Mouse (Mus musculus): Measurements from ENCODE around the gene Cirbp.

The Cirbp gene

DNA sequence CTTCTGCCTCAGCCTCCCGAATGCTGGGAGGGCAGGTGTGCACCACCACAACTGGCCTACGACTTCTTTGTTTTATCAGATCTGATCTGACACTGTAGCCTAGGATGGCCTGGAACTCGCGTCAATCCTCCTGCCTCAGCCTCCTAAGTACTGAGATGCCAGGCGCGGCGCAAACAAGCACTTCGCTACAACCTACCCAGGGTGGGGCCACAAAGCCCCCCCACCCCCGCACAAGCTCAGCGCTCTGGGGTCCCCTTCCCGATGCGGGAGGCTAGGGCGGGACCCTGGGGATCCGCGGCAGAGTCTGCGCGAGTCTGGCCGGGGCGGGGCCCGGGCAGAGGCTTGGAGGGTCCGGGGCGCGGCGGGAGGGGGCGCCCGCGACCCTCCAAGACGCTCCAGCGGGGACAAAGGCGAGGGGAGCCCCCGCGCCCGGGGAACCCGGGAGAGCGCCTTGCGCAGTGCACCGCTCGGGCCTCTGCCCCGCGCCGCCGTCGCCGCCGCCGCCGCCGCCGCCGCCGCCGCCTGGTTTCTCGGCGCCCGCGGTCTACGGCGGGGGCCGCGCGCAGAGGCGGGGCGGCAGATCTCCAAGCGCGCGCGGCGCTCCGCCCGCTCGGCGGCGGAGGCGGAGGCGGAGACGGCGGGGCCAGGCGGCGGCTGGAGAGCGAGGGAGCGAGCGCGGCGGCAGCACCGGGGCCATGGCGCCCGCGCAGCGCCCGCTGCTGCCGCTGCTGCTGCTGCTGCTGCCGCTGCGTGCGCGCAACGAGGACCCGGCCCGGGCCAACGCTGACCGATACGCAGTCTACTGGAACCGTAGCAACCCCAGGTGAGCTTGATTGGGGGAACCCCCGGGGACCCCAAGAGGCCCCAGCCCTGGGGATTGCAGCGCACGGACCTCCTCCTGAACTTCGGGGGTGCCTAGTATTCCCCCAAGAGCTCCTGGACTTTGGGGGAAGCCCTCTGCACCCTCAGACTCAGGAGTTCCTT lies 13.6 kb downstream of the Cirbp start, which contains the start of gene Efna2:
Gene Efna2 (plus strand): TSS at position 415 of the 984 bp plus-strand sequence.
- DNase-seq (ENCODE audit: low read depth): peak; percentile 60

DNA sequence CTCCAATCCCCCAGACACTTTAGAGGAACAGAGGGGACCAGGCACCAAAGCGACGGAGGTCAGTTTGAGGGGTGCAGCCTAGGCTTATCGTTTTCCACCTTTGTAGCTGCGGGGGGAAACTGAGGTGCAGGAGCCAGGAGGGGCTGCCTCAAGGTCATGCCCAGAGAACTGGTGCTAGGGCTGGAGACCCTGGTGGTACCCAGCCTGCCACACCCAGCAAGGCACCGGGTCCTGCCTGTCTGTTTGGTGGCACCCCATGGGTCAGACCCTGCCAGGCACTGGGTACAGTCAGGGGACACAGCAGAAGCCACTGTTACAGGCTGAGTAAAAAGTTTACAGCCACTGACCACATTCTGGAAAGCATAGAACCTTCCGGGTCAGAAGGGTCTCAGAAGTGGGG lies 14.5 kb downstream of the Cirbp start:
- DNase-seq (ENCODE audit: low read depth): no peak

DNA sequence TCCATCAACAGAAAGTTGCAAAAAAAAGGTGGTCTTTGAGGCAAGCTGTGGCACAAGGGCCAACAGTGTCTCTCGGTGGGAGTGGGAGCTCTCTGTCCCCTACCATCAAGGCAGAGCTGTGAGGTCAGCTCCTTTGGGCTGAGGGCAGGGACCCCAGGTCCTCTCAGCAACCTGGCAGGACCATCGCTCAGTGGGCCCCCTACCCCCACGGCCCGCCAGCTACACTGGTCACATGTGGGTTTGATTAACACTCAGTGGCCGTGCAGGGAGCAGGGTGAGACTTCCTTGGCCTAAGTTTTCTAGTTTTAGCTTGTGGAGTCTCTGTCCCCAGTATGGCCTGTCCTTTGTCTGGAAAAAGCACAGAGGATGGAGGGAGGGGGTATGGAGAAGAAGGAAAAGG lies 15.0 kb downstream of the Cirbp start:
- DNase-seq (ENCODE audit: low read depth): peak; percentile 17

DNA sequence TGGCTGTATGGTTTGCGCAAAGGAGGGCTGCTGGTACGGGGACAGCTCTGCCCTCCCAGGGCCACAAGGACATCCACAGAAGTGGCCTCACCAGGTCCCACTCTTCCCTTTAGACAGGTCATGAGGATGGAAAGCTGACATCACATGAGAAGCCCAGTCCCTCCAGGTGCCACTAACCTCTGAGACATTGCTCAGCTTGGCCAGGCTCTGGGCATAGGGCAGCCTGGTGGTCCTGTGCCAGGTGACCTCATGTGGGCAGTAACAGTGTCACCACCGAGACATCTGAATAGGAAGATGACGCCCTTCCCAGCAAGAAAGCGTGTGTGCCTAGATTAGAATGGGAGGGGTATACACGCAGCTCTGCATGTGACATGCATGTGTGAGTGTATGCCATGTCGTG lies 16.8 kb downstream of the Cirbp start:
- no peak for DNase-seq (ENCODE audit: low read depth)

DNA sequence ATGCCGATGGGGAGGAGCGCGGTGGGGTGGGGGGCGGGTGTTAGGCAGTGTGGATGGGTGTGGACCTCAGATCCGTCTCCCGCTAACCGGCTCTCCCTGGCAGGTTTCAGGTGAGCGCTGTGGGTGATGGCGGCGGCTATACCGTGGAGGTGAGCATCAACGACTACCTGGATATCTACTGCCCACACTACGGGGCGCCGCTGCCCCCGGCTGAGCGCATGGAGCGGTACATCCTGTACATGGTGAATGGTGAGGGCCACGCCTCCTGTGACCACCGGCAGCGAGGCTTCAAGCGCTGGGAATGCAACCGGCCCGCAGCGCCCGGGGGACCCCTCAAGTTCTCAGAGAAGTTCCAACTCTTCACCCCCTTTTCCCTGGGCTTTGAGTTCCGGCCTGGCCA lies 20.9 kb downstream of the Cirbp start:
- DNase-seq (ENCODE audit: low read depth): no peak

DNA sequence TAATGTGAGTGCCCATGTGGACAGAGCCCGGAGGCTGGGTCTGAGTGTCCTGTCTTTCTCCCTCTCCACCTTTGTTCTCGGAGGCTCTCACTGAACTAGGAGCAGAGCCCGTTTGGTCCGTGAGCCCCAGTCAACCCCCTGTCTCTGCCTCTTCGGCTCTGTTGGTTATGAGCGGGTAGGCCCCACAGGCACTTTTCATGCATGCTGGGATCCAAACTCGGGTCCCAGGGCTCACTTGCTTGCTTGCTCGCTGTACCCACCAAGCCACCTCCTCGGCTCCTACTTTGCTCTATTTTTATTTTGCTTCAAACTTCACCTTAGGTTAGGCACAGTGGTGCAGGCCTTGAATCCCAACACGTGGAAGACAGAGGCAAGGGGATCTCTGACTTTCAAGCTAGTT lies 22.0 kb downstream of the Cirbp start:
- no peak for DNase-seq (ENCODE audit: low read depth)

DNA sequence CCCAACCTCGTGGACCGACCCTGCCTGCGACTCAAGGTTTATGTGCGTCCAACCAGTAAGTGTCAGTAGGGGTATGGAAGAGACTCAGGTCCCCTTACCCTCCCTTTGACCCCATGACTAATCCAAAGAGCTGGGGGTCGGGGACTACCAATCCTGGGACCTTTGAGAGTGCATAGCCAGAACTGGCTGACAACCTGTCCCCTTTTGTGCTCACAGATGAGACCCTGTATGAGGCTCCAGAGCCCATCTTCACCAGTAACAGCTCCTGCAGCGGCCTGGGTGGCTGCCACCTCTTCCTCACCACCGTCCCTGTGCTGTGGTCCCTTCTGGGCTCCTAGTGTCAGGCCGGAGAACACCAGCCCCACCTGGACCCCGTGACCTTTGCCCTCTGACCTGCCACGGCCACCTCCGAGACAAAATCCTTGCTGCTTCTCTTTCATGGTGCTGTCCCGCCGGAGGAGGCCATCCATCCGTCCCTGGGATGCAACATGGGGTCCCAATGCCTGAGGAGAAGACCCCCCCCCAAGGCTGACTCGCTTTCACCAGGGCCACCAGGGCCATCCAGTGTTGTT lies 22.8 kb downstream of the Cirbp start:
- no peak for DNase-seq (ENCODE audit: low read depth)

DNA sequence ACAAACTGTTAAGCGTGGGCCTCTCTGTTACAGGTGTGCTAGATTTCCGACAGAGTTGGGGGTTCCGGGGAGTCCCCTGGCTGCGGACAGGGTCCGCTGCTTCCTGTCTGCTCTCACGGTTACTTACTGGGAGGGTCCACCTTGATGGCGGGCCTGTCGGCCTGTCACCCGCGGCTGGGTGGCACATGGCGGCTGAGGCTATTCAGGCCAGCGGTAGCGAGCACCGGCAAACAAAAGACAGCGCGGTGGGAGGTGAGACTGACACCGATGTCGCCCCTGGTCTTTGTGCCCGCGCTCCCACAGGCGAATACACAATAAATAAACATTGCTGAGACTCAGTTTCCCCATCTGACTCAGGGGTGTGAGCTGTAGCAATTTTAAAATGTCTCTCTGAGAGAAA lies 24.2 kb downstream of the Cirbp start:
- DNase-seq (ENCODE audit: low read depth): peak; percentile 28

DNA sequence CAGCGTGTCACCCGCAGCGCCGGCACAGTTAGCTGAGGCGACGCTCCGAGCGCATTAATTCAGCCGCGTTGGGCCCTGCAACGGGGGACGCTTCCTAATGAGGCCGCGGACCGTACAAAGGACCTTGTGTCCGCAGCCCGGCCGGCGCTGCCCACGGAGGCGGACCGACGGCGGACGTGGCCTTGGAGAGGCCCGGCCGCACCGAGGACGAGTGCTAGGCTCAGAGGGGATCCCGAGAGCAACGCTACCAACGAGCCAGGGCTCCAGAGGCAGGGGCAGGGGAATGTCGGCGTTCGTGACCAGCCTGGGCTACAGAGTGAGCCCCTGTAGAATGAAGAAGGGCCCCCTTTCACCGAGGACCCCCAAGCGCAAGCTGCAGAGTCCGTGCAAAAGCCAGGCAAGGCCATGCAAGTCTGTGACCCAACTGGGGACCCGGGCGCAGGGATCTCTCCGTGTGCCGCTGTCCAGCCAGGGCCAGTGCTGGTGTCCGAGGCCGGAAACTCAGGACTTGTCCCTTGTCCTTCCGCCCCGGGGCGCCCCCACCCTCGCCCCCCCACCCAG lies 24.8 kb downstream of the Cirbp start:
- peak; percentile 22 for DNase-seq (ENCODE audit: low read depth)

DNA sequence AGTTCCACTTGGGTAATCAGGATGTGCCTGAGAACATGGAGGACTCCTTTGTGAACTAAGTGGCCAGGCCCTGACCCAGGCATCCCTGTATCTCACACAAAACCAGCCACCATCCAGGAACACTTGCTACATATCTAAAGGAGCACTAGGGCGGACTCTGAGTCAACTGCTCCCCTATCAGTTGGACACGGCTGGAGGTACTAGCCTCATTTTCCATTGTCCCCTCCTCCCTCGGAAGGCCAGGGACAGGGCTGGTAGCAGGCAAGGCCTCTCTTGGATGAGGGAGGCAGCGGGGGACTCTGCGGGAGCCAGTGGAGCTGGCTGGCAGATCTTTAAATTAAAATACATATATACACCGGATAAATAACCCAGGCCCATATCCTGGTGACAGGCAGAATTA lies 28.2 kb downstream of the Cirbp start:
- DNase-seq (ENCODE audit: low read depth): no peak

DNA sequence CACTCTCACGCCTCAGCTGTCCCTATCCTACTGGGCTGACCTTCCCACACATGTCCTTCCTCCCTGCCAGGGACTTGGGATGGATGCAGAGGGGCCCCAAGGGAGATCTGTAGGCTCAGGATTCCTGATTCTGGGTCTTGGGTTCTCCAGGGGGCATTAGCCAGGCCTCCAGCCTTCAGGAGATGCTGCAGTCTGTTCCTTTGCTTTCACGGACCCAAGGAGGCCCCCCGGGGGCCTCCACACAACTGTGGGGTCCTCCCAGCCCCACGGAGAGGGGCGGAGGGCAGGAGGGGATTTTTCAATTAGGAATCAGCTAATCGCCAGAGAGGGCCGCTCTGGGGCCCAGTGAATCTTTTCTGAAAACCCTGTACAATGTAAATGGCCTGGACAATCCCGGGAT lies 28.7 kb downstream of the Cirbp start:
- no peak for DNase-seq (ENCODE audit: low read depth)

DNA sequence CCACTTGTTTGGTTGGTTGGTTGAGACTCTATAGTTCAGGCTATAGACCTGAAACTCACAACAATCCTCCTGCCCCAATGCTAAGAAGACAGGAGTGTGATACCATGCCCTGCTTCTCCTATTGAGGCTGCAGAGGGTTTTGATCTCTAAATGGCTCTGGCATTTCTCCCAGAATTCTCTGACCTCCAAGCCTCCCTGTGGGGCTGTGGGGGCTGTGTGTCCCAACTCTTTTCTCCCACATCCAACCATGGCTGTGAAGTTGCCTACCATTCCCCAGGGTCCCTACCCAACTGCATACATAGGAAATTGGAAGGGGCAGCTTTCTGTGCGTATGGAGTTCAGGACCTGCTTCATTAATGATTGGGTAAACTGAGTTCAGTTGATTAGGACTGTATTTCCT lies 30.4 kb downstream of the Cirbp start:
- no peak for DNase-seq (ENCODE audit: low read depth)

DNA sequence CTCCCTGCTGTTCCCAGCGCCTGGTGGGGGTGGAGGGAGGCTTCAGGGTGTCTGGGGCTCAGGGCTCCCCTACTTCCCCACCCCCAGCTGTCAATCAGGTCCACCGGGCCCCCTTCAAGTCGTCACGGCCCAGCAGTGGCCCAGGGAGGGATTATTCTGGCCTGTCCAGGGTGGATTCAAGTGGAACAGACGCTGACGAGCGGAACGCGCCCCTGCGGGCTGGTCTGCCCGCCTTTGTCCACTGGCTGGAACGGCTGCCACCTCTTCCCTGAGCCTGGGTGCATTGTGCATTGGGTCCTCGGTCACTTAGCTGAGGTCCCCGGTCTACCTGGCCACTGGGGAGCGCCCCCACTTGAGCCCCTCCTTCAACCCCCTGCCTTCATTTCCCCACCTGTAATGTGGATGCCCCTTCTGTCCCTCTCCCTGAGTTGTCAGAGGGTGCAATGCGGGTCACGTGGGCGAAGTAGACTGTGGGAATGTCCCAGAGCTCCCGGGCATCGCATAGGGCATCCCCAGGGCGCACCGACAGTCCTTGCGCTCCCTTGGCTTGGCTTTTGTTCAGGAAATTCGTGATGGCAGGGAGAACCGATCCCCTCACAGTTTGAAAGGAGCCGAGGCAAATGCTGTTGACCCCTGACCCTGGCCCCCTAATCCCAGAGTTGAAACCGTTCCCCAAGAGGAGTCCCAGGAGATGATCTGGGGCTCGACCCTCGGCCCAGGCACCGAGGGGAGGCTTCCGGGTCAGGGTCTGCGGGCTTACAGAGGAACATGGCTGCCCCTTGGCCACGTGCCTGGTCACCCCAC lies 31.2 kb downstream of the Cirbp start:
- no peak for DNase-seq (ENCODE audit: low read depth)

DNA sequence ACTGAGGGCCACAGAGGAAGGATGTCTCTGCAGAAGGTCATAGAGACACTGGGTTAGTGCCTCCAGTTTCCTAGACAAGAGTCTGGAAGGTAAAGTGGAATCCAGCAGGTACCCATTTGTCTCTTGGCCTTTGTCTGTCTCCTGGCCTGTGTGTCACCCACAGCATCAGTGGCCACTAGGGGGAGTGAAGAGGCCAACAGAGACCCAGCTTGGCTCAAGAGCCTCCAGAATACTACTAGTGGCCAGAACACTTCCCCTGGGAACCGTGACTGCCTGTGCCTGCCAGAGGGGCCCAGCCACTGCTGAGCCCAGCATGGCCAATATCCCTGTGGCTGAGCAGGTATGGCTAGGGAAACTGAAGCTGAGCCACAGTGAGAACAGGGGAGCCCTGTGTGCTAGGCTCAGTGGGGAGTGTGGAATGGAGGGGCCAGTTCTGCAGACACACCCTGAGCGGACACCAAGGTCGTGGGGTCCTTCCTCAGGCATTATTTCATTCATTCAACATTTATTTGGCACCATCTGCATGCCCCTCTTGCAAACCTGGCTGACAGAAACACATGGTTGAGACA lies 33.7 kb downstream of the Cirbp start:
- peak; percentile 89 for DNase-seq (ENCODE audit: low read depth)

DNA sequence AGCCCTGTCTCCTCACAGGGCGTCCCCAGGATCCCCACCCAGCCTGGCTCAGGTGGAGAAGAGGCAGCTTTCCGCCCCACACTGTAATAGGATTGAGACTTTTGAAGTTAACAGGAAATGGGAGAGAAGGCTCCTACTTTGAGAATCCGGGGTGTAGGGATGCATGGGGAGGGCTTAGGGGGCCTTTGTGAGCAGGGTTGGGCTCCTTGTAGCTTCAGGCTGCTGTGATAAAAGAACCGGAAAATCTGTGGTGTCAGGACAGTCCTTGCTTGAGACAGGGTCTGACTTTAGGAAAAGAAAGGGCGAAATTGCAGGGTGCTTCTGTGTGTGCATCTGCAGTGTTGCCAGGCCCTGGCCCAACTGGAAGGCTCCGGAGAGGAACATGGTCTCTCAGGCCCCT lies 34.7 kb downstream of the Cirbp start:
- DNase-seq (ENCODE audit: low read depth): no peak

DNA sequence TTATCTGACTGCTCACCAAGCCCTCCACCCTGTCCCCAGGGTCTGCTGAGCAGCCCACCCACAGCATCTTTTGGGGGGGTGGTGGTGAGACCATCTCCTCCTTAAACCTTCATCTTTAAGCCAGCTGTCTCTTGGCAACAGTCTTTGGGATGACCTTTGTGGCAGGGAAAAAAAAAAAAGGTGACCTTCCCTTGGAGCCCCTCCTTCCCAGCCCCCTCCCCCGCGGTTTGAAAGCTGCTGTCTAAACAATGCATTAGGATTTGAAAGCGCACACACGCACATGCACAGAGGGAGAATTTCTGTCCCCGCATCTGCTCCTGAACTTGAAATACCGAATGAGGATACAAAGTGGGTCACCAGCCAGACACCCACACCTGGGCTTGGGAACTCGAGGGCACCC lies 38.3 kb downstream of the Cirbp start:
- no peak for DNase-seq (ENCODE audit: low read depth)

DNA sequence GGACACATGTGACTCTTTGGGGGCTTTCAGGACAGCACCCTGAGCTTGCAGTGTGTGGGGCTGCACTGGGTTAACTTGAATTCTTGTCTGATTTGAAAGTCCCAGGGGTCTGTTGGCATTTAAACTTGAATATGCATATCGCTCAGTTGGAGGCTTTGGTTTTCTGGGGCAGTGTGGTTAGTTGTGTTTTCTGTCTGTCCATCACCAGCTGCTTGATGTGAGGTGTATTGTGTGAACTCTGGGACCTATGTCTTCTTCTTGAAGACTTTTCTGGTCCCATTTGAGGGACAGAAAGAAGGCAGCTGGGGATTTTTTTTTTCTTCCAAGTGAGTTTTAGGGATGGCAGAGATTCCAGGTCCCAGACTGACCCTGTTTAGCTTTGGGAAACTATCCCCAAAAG lies 41.4 kb downstream of the Cirbp start:
- DNase-seq (ENCODE audit: low read depth): no peak

DNA sequence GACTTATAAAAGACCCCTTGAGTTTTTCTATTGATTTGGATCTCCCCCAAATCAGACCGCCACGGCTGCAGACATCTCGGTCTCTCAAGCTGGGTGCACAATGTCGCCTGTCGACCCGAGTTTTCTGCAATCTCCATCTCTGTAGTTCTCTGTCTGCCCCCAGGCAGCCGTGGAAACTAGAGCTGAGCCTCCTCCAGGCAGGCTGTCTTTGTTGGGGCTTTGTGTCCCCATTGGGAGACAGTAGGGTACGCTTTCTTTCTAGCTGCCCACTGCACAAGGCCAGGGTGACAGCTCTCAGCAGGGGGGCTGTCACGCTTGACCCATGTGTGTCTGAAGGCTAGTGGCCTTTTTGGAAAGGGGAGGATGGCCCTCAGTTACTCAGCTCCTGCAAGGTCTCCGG lies 41.9 kb downstream of the Cirbp start:
- no peak for DNase-seq (ENCODE audit: low read depth)

DNA sequence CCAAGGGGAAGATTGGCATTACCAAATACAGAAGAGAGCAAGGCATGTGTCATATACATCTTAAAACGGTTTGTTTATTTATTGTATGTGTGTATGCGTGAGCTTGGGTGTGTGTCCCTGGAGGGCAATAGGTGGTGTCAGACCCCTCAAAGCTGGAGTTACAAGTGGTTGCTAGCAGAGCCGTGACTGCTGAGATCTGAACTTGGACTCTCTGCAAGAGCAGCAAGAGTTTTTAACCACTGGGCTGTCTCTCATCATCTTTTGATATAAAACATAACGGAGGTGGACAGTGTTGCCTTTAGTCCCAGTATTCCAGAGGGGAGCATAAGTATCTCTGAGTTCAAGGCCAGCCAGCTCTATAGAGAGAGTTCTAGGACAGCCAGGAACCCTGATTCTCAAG lies 42.5 kb downstream of the Cirbp start:
- DNase-seq (ENCODE audit: low read depth): no peak

DNA sequence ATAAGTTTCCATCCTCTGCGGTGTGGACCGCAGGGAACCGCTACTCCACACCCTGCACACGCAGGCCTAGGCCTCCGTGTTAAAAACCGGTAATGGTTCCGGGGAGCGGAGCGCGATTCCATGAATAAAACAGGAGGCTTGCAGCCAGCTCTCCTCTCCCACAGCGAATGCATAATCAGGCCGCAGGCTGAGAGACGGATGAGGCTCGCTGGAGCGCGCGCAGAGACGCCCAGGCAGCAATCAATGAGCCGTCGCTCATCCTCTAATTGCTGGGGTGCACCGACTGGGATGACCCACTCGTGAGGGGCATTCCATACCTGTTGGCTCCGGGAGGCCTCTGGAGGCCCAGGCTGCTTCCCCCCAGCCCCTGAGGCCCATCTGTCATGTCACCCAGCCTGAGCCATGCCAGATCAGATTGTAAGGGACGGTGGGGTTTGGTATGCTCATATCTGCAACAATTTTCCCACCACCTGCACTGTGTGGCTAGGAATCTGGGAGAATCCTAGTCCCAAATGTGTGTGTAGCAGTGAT lies 43.1 kb downstream of the Cirbp start:
- DNase-seq (ENCODE audit: low read depth): no peak

DNA sequence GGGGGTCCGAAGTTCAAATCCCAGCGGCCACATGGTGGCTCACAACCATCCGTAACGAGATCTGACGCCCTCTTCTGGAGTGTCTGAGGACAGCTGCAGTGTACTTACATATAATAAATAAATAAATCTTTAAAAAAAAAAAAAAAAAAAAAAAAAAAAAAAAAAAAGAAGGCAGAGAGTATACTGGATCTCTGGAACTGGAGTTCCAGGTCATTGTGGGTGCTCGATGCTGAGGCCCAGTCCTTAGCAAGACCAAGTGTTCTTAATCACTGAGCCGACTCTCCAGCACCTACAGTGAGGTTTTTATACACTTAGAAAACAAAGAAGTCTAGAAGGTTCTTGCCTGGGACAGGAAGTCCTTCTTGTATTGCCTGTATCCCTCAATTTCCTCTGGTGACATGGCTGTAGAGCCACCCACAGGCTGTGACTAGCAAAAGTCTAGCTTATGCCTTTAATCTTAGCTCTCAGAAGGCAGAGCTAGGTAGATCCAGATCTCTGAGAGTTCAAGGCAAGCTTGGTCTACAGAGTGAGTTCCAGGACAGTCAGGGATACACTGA lies 45.8 kb downstream of the Cirbp start:
- peak; percentile 34 for DNase-seq (ENCODE audit: low read depth)
